Mouse (Mus musculus): ENCODE data around the gene Plekha7.

DNA sequence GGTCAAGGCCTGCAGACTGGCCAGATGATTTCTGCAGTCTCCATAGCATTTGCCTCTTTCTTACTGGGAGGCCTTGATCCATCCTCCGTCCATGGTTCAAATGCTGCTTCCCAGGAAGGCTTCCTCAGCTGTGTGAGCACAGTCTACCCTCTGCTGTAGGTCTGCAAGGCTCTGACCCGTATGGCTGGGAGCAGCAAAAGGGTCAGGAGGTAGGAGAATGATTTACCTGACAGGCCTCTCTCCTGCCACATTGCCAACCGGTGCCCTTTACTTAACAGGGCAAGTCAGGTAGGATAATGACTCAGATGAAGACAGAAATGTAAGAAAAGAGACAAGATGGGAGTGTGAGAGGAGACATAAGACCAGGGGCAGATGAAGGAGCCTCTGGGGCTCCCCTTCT is 129.3 kb downstream of the Plekha7 start:
- TF ChIP-seq GATA1 (IDR thresholded peaks at IDR 0.05; ENCODE audit: borderline replicate concordance, low read length) (no peak), FLI1 (IDR thresholded peaks at IDR 0.05; ENCODE audit: low read length) (no peak)
